Mouse (Mus musculus): ENCODE data around the gene H2afv. TPM values are rescaled to one million over a fixed set of nuclear protein-coding genes. Genes with fewer than 3 reads are reported as not detected.

Gene H2afv
- polyA plus RNA-seq, 1 experiment = 37.2 TPM

GRCm38 (mm10) chr11:6407162-6407621 is 37.1 kb downstream of the H2afv start:
- no peak for TF ChIP-seq GATA1 (IDR thresholded peaks at IDR 0.05; ENCODE audit: low read length)

DNA sequence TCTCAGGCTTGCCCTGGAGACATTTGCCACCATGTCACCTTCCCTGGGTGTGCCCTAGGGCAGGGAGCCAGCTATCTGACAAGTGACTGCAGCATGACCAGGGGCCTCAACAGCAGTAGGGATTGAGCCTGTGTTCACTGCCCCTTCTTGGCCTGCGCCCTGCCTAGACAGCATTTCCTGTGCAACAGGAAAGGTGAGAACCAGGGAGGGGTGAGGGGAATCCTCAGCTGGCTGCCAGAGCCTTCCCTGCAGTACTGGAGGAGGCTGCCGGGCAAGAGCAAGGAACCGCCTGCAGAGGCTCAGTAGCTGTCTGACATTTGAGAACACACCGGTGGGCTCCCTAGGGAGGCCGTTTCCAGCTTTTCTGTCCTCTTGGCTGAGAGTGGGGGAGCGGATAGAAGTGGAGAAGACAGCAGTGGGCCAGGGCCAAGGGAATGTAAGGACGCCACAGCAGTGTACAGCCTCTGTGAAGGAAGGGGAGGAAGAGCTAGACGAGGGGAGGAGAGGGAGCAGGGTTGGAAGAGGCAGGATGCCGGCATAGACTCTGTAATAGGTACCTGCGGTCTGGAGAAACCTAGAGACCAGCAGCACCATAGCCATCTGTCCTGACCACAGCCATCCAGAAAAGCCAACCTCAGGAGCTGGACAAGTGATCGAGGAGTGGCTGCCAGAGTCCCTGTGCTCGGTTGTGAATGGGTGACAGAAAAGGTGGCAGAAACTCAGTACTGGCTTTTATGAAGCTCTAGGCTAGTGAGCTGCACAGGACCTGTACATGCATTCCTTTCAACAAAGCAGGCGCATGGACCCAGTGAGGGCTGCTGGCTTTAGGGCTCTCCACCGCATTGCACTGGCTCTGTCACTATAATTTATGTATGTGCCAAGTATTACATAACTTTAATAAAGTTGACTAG is 37.7 kb downstream of the H2afv start:
- no peak for TF ChIP-seq GATA1 (IDR thresholded peaks at IDR 0.05; ENCODE audit: low read length)

- no peak for TF ChIP-seq GATA1 (IDR thresholded peaks at IDR 0.05; ENCODE audit: low read length)
Measured at GRCm38 (mm10) chr11:6405591-6406081, 38.6 kb downstream of the H2afv start.

DNA sequence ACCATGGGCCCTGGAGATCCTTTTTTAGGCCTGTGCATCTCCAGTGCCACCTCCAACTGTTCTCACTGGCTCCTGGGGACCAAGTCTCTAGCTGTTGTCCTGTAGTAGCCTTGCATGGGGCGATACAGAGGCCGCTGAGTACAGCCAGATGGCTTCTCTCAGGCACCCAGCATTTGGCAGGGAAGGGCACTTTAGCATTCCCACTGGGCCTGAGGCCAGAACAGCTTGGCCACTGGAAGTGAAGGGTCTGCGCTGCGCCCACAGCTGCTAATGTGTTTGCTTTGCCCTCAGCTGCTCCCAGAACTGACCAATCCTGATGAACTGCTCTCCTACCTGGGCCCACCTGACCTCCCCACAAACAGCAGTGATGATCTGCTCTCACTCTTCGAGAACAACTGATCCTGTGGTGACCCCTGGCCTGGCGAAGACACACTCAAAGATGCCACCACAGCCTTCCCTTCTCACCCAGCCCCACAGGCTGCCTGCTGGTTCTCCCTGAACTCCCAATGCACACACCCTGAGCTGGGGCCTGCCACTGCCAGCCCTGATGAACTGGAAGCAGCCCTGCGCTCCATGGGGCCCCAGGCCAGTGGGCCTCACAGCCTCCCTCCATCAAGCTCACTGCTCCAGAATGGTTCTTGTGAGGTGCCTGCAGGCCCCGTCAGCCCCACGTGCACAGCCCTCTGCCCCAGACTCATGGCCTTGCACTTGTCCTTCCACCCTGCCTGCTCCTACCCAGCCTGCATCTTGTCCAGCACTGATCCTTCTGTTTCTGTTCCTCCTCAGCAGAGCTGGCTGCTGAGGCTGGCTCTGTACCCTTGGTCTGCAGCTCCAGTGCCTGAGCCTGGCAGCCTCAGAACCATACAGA is 39.3 kb downstream of the H2afv start:
- no peak for TF ChIP-seq GATA1 (IDR thresholded peaks at IDR 0.05; ENCODE audit: low read length)

- TF ChIP-seq GATA1 (IDR thresholded peaks at IDR 0.05; ENCODE audit: low read length) = no peak
Measured at GRCm38 (mm10) chr11:6403830-6404405, 40.3 kb downstream of the H2afv start.

GRCm38 (mm10) chr11:6402515-6403510 is 41.4 kb downstream of the H2afv start:
- TF ChIP-seq GATA1 (IDR thresholded peaks at IDR 0.05; ENCODE audit: low read length) = no peak

DNA sequence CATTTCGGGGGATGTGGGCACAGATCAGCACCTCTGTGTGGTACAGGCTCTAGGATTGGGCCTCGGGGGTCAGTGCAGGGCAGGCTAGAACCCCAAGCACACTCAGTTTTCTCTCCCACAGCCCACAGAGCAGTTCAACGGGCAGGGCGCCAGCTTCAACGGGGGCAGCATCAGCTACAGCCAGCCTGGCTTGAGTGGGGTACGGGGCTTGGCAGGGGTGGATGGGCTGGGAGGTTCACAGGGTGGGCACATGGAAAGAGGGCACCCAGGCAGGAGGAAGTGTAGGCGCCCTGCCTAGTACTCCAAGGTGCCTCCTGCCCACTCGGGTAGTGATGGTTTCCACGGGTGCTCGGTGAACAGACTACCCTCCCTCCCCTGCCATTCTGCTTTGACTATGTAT is 46.1 kb downstream of the H2afv start:
- no peak for TF ChIP-seq GATA1 (IDR thresholded peaks at IDR 0.05; ENCODE audit: low read length)

- TF ChIP-seq GATA1 (IDR thresholded peaks at IDR 0.05; ENCODE audit: low read length) = no peak
Measured at GRCm38 (mm10) chr11:6395565-6395964, 48.7 kb downstream of the H2afv start.

DNA sequence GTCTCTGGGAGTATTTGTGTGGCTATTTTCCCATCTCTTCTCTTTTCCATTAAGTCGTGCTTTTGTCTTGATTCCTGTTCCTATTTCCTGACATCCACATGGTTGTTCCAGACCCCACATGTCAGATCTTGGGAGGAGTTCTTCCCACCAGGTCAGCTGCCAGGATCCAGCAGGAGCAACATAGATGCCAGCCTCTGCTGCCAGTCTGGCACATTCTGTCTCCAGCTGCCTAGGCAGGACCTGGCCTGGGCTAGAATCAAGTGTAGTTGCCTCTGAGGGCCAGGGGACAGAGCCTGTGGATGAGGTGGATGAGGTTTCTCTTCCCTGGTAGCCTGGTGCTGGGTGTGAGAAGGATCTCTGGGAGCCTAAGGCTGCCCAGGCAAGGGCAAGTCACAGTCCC is 50.4 kb downstream of the H2afv start:
- TF ChIP-seq GATA1 (IDR thresholded peaks at IDR 0.05; ENCODE audit: low read length) = no peak

DNA sequence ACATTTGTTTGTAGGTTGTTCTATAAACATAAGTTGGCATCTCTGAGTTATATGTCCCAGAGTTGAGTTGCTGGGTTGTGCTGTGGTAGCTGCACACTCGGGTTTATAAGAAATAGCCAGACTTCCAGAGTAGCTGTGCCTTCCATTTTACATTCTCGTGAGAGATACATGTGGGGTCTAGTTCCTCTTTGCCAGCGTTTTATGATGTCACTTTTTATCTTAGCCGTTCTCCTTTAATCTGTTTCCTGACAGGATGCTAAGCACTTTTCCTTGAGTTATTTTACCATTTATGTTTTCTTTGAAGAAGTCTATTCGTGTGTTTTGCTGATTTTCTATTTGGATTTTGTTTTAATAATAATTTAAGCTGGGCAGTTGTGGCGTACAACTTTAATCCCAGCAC is 51.4 kb downstream of the H2afv start:
- TF ChIP-seq GATA1 (IDR thresholded peaks at IDR 0.05; ENCODE audit: low read length) = no peak

DNA sequence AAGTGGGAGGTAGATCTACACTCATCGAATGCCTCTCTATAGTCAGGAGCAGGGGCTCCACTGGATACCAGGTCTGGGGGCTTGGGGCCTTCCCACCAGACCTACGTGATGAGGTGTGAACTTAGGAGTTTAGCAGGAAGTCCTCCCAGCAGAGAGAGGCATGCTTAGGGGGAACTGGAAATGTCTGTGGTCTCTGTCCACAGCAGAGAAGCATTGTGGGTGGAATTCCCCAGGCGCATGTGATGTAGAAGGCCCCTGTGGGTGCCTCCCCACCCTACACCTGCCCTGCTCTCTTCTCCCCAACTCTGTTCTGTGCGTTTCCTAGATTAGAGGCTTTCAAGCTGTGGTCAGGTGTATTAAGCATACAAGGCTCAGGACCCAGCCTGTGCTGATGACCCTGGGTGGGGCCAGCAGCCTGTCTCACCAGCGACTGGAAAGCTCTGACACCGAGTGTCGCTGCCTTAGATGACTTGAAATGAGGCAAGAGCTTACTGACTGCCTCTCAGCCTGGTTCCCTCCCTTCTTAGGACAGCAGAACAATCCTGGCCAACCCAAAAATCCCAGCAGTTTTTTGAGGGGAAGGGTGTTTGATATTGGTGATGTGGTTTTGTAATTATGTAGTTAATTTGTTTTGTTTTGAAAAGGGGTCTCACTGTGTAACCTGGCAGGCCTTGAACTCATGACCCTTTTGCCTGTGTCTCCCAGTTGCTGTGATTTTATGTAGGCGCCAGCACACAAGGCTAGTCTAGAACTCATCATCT is 52.5 kb downstream of the H2afv start:
- no peak for TF ChIP-seq GATA1 (IDR thresholded peaks at IDR 0.05; ENCODE audit: low read length)

GRCm38 (mm10) chr11:6390376-6391053 is 53.7 kb downstream of the H2afv start:
- TF ChIP-seq GATA1 (IDR thresholded peaks at IDR 0.05; ENCODE audit: low read length) = no peak

- no peak for TF ChIP-seq GATA1 (IDR thresholded peaks at IDR 0.05; ENCODE audit: low read length)
Measured at GRCm38 (mm10) chr11:6389483-6389921, 54.7 kb downstream of the H2afv start.
